Mouse (Mus musculus) small intestine, adult 2 months (tissue): ENCODE results near the gene Hist1h2bb.

Experiments used
- CTCF ChIP-seq: fragments of 200-500 bp; IDR thresholded peaks from 2 replicates; pipeline ENCODE4 v1.5.1; 2012; ENCODE audit warnings: low read depth, mild to moderate bottlenecking, control low read depth, inconsistent platforms, low read length, moderate library complexity, mixed read lengths; ENCODE audit not compliant: insufficient replicate concordance, insufficient read length; ENCODE audit errors: extremely low read depth
- POLR2A ChIP-seq: fragments of 200-500 bp; IDR thresholded peaks from 2 replicates; pipeline ENCODE4 v1.6.1; 2012; ENCODE audit warnings: low read depth, mild to moderate bottlenecking, control low read depth, inconsistent platforms, low read length, moderate library complexity

GRCm38 (mm10) chr13:23729192-23729525, 17.4 kb upstream of the Hist1h2bb start:
- TF ChIP-seq POLR2A (no peak), CTCF (no peak)
